Mouse (Mus musculus) embryonic facial prominence, embryonic 11.5 days (tissue): ENCODE data around the gene Sgms1. TPM values are rescaled to one million over a fixed set of nuclear protein-coding genes. Genes with fewer than 3 reads are reported as not detected.

Experiments
- ATAC-seq: fragments of 200-750 bp; cut with Nextera tagmentation; replicated peaks from 2 replicates; pipeline ENCODE4 v1.8.0; 2017; ENCODE audit warnings: low read depth; ENCODE audit not compliant: insufficient number of reproducible peaks, low FRiP score, low TSS enrichment
- DNase-seq: peaks from one replicate; pipeline ENCODE4 v3.0.0-alpha.2; 2015; ENCODE audit warnings: low spot score
- H3K27ac ChIP-seq: fragments of 300-500 bp; sonication (generic); replicated peaks from 2 replicates; pipeline ENCODE4 v1.5.1; 2014; ENCODE audit warnings: mild to moderate bottlenecking, low read depth, low read length, control low read depth
- H3K27me3 ChIP-seq: fragments of 300-500 bp; sonication (generic); 2 replicates; pipeline ENCODE4 v1.6.1; 2014; ENCODE audit warnings: mild to moderate bottlenecking, low read length, moderate library complexity, mixed read lengths; ENCODE audit not compliant: control insufficient read depth, insufficient read depth
- H3K36me3 ChIP-seq: fragments of 300-500 bp; sonication (generic); replicated peaks from 2 replicates; pipeline ENCODE4 v1.6.1; 2014; ENCODE audit warnings: low read depth, mild to moderate bottlenecking, low read length, moderate library complexity, mixed read lengths; ENCODE audit not compliant: control insufficient read depth, insufficient read depth
- H3K4me1 ChIP-seq: fragments of 300-500 bp; sonication (generic); 2 replicates; pipeline ENCODE4 v1.6.1; 2014; ENCODE audit warnings: low read length, mixed read lengths; ENCODE audit not compliant: control insufficient read depth, insufficient read depth
- H3K4me2 ChIP-seq: fragments of 300-500 bp; sonication (generic); 2 replicates; pipeline ENCODE4 v1.6.1; 2014; ENCODE audit warnings: low read depth, mild to moderate bottlenecking, control low read depth, low read length, moderate library complexity
- H3K4me3 ChIP-seq: fragments of 300-500 bp; sonication (generic); 2 replicates; pipeline ENCODE4 v1.5.1; 2014; ENCODE audit warnings: low read depth, low read length, control low read depth
- H3K9ac ChIP-seq: fragments of 300-500 bp; sonication (generic); replicated peaks from 2 replicates; pipeline ENCODE4 v1.6.1; 2014; ENCODE audit warnings: mild to moderate bottlenecking, control low read depth, low read length
- H3K9me3 ChIP-seq: fragments of 300-500 bp; sonication (generic); replicated peaks from 2 replicates; pipeline ENCODE4 v1.6.1; 2016; ENCODE audit warnings: mild to moderate bottlenecking, low read length, inconsistent platforms, mixed read lengths; ENCODE audit not compliant: control insufficient read depth
- WGBS: fragments of 180-500 bp; shearing (Covaris S2); extraction: QIAGEN DNeasy Blood & Tissue Kit; methylation state at CpG from one replicate; pipeline ENCODE4 v1.1.7; 2014; 5-methylcytosine and 5-hydroxymethylcytosine counted together
- polyA plus RNA-seq: library from polyadenylated mRNA; unstranded; fragments of >200 nt; fragmentation: Nextera tagmentation; extraction: Ambion mirVana; gene quantifications from 2 replicates; pipeline ENCODE4 v1.2.1, GENCODE M21; 2014

Sgms1 gene
- polyA plus RNA-seq, 1 experiment from 2014 or later, result 12.2 TPM

- no peak for DNase-seq
- H3K4me3 ChIP-seq, result peak overlapping the region; percentile 87
- H3K36me3 ChIP-seq, result no peaks in the 10 kb centered on the region
- no peak for ATAC-seq
- no peak overlapping the region for H3K9ac ChIP-seq
- H3K9me3 ChIP-seq, result no peaks in the 10 kb centered on the region
- H3K4me1 ChIP-seq, result no peaks in the 10 kb centered on the region
- H3K4me2 ChIP-seq, result peak overlapping the region; percentile 97
- no peaks in the 10 kb centered on the region for H3K27me3 ChIP-seq
- WGBS, result 78% methylated on average over 7 of the region's 7 CpGs
- H3K27ac ChIP-seq, result no peak overlapping the region
Observed at GRCm38 (mm10) chr19:32390116-32390515, 602 bp upstream of the Sgms1 start.

DNA sequence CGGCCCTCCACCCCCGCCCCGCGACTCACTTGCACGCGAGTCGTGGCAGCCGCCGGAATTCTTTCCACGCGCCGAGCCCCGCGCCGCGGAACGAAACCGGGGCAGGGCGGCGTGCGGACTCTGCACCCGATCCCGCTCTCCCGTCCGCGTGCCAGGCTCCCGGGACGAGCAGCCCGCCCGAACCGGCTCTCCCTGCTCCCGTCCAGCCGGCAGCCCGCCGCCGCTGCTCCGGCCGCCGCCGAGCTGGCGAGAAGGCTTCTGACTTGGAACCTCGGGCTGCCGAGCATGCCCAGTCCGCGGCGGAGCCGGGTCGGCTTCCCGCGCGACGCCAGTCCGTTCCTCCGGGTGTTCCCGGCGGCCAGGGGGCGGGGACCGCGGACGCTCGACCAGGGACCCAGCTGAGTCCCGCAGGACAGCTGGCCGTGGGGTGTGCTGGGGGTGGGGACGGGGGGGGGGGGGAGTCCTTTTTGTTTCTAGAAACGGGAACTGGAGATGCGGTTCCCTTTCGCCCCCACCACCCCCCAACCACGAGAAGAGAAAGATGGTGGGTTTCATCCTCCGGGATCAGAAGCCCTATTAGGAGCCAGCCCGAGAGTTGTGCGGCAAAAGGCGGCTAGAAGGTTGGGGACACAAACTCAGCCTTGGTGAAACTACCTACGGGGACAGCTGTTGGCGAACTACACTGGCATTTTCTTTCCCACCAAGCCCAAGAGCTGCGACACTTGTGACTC is 1.2 kb downstream of the Sgms1 start:
- Histone ChIP-seq H3K4me2 (peak overlapping the region; percentile 97), H3K9ac (peak overlapping the region; percentile 87), H3K4me1 (no peaks in the 10 kb centered on the region), H3K4me3 (peak overlapping the region; percentile 87), H3K27me3 (no peaks in the 10 kb centered on the region), H3K9me3 (no peaks in the 10 kb centered on the region), H3K27ac (peak overlapping the region; percentile 79), H3K36me3 (no peaks in the 10 kb centered on the region)
- DNase-seq, result peak; percentile 91
- ATAC-seq, result peak; percentile 87
- under 1% methylated on average over 62 of the region's 75 CpGs for WGBS

GRCm38 (mm10) chr19:32387403-32388190 is 1.9 kb downstream of the Sgms1 start:
- under 1% methylated on average over 68 of the region's 74 CpGs for WGBS
- peak overlapping the region; percentile 79; the same call in 1 of the 2 replicates for H3K27ac ChIP-seq
- ATAC-seq, result peak; percentile 57

GRCm38 (mm10) chr19:32386556-32387402 is 2.7 kb downstream of the Sgms1 start:
- H3K4me2 ChIP-seq, result peak overlapping the region; percentile 97
- no peak overlapping the region for H3K27ac ChIP-seq
- no peaks in the 10 kb centered on the region for H3K36me3 ChIP-seq
- no peaks in the 10 kb centered on the region for H3K9me3 ChIP-seq
- H3K27me3 ChIP-seq, result no peaks in the 10 kb centered on the region
- no peak for DNase-seq
- H3K4me1 ChIP-seq, result no peaks in the 10 kb centered on the region
- peak overlapping the region; percentile 87 for H3K4me3 ChIP-seq
- H3K9ac ChIP-seq, result peak overlapping the region; percentile 87
- 27% methylated on average over 19 of the region's 19 CpGs for WGBS
- no peak for ATAC-seq

More at GRCm38 (mm10) chr19:32387403-32388190, 1.9 kb downstream of the Sgms1 start:
- H3K27me3 ChIP-seq, result no peaks in the 10 kb centered on the region
- peak; percentile 45 for DNase-seq
- H3K4me1 ChIP-seq, result no peaks in the 10 kb centered on the region
- peak overlapping the region; percentile 87 for H3K4me3 ChIP-seq
- H3K36me3 ChIP-seq, result no peaks in the 10 kb centered on the region
- H3K9me3 ChIP-seq, result no peaks in the 10 kb centered on the region
- H3K4me2 ChIP-seq, result peak overlapping the region; percentile 97
- peak overlapping the region; percentile 87 for H3K9ac ChIP-seq

DNA sequence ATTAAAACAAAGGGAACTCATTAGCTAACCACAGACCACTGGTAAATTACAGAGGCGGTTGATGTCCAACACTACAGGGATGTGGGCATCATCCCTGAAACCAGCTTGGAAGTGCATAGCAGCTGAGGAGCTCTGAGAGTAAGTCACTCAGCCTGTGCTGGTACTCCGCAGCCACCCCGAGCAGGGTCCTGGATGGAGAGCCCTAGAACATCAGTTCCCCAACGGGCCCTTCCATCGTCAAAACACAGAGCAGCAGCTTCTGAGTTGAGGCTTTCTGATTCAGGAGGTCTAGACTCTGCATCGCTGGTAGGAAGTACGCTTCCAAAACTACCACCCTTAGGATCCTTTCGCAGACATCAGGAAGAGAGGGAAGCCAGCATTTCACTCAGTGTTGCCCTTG is 5.8 kb downstream of the Sgms1 start:
- Histone ChIP-seq H3K9me3 (no peaks in the 10 kb centered on the region), H3K9ac (no peak overlapping the region), H3K27ac (no peak overlapping the region), H3K4me2 (no peak overlapping the region), H3K4me1 (no peaks in the 10 kb centered on the region), H3K36me3 (no peaks in the 10 kb centered on the region), H3K27me3 (no peaks in the 10 kb centered on the region), H3K4me3 (no peak overlapping the region)
- WGBS, result 93% methylated on average over 8 of the region's 8 CpGs
- no peak for ATAC-seq
- no peak for DNase-seq

- no peak overlapping the region for H3K4me2 ChIP-seq
- no peaks in the 10 kb centered on the region for H3K36me3 ChIP-seq
- no peak for ATAC-seq
- peaks cover 2% of the 10 kb centered on the region; the same call in 1 of the 2 replicates for H3K4me1 ChIP-seq
- DNase-seq, result no peak
- WGBS, result 67% methylated on average over 3 of the region's 3 CpGs
- H3K9ac ChIP-seq, result no peak overlapping the region
- H3K4me3 ChIP-seq, result no peak overlapping the region
- H3K27ac ChIP-seq, result no peak overlapping the region
- H3K9me3 ChIP-seq, result no peaks in the 10 kb centered on the region
- H3K27me3 ChIP-seq, result no peaks in the 10 kb centered on the region
Observed at GRCm38 (mm10) chr19:32381511-32381961, 8.0 kb downstream of the Sgms1 start.

DNA sequence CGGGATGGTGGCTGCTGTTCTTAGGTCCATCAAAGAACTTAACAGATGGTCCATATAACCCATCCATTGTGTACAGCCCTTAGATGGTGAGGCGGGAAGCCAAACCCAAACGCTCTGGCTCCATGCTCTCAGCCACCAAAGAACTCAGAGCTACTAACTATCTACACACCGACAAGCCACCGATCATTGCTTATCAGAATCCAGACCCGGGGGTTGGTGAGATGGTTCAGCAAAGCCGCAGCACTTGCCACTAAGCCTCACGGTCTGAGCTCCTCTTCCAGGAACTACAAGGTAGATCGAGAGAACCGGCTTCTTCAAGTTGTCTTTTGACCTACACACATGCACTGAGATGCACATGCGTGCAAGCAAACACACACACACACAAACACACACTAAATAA is 8.8 kb downstream of the Sgms1 start:
- H3K27ac ChIP-seq, result no peak overlapping the region
- WGBS, result 94% methylated on average over 11 of the region's 11 CpGs
- no peak for ATAC-seq

More for the DNA sequence above, 8.8 kb downstream of the Sgms1 start:
- peaks cover 2% of the 10 kb centered on the region; the same call in 1 of the 2 replicates for H3K4me1 ChIP-seq
- H3K9ac ChIP-seq, result no peak overlapping the region
- no peaks in the 10 kb centered on the region for H3K9me3 ChIP-seq
- H3K36me3 ChIP-seq, result no peaks in the 10 kb centered on the region
- no peak overlapping the region for H3K4me2 ChIP-seq
- no peak for DNase-seq
- H3K27me3 ChIP-seq, result no peaks in the 10 kb centered on the region
- no peak overlapping the region for H3K4me3 ChIP-seq
